Mouse (Mus musculus) regulatory T cell (primary cell): ENCODE data around the gene Ptprc.

Source experiments
- in situ Hi-C: fragments of 300-600 bp; cut with MboI, MseI; formaldehyde crosslinking; loops from one replicate; pipeline ENCODE4 v1.15.1; 2025; ENCODE audit warnings: high pct_unique_total_duplicates

The Ptprc gene

GRCm38 (mm10) chr1:138080308-138080707, 95.2 kb downstream of the Ptprc start:
- in situ Hi-C loops: no loop called here

- in situ Hi-C loops: loop anchor here (5.0 to 25.0 kb wide), 2 partner anchors 37 to 382 kb away; no protein-coding TSS in a partner anchor
Measured at GRCm38 (mm10) chr1:138044196-138044945, 131.1 kb downstream of the Ptprc start.

GRCm38 (mm10) chr1:138040556-138040955, 135.0 kb downstream of the Ptprc start:
- in situ Hi-C loops: loop anchor here (5.0 to 25.0 kb wide), 2 partner anchors 33 to 378 kb away; no protein-coding TSS in a partner anchor

GRCm38 (mm10) chr1:138039201-138039600, 136.3 kb downstream of the Ptprc start:
- in situ Hi-C loops: loop anchor here (25.0 kb wide), 1 partner anchor 377 kb away; no protein-coding TSS in a partner anchor

GRCm38 (mm10) chr1:138037484-138037883, 138.0 kb downstream of the Ptprc start:
- in situ Hi-C loops: loop anchor here (25.0 kb wide), 1 partner anchor 375 kb away; no protein-coding TSS in a partner anchor

GRCm38 (mm10) chr1:138029649-138030048, 145.9 kb downstream of the Ptprc start:
- in situ Hi-C loops: loop anchor here (10.0 to 25.0 kb wide), 2 partner anchors 367 to 495 kb away; no protein-coding TSS in a partner anchor

- in situ Hi-C loops: loop anchor here (10.0 to 25.0 kb wide), 2 partner anchors 363 to 490 kb away; no protein-coding TSS in a partner anchor
Measured at GRCm38 (mm10) chr1:138025298-138025697, 150.2 kb downstream of the Ptprc start.

- in situ Hi-C loops: loop anchor here (10.0 kb wide), 1 partner anchor 489 kb away; no protein-coding TSS in a partner anchor
Measured at GRCm38 (mm10) chr1:138023601-138024000, 151.9 kb downstream of the Ptprc start.

- in situ Hi-C loops: loop anchor here (10.0 kb wide), 1 partner anchor 488 kb away; no protein-coding TSS in a partner anchor
Measured at GRCm38 (mm10) chr1:138022918-138023295, 152.6 kb downstream of the Ptprc start.

- in situ Hi-C loops: loop anchor here (10.0 kb wide), 1 partner anchor 487 kb away; no protein-coding TSS in a partner anchor
Measured at GRCm38 (mm10) chr1:138021962-138022917, 153.3 kb downstream of the Ptprc start.
